Mouse (Mus musculus) naive thymus-derived CD4-positive, alpha-beta T cell, adult 2 months (primary cell): ENCODE measurements around the gene R3hdm2.
A peak's percentile ranks its signal among the peaks of the same experiment; 100 is the strongest.

ENCODE experiments used
- DNase-seq: peaks from one replicate; pipeline ENCODE4 v3.0.0-alpha.2; 2011; ENCODE audit warnings: low read depth

Gene R3hdm2

DNA sequence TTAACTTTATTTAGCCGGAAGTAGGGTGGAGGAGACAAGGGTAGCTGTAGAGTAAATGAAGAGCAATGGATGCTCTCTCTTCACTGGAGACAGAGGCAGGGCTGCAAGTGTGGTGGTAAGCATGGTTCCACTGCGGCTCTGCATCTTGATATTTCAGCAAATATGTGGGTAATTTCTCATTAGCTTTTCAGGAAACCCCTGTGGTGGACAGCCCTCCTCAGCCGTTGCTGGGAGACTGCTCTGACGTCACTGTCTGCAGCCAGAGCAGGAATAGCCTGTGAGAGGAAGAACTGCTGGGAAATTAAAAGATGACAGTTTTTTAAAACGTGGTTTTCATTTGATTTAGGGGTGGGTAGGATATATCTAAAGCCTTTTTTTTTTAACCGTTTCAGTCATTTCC, 41.9 kb downstream of the R3hdm2 start:
- no peak for DNase-seq

DNA sequence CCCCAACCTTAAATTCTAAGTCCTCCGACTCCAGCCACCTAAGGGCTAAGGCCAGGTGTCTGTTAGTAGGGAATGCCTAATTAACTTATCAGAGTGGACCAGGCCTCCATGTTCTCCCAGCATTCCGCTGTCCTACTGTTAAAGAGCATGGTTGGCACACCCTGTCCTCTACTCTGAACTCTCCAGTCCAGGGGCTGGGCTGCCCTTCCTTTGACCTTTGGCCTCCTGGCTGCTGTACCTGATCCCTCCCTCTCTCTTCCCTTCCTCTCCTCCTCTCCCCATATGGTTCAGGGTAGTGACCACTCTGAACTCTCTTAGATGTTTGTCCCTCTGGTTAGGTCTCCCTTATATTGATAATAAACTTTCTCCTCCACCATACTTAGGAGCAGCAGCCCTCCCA, 45.7 kb downstream of the R3hdm2 start:
- DNase-seq, result no peak

DNA sequence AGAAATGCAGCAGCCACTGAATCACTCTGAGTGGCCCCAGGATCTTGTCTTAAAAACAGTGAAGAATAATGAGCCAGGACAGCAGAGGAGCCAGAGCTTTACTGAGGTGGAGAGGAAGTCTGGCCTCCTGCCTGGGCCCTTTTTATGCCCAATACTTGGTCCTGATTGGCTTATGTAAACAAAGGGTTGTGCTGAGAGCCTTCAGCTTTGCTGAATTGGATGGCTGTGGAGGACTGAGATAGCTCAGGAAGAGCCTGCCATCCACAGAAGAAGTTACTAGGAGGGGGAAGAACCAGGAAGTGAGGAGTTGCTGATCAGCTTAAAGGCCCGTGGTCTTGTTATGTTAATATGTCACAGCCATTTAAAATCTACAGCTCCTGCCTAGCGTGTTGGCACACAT, 46.5 kb downstream of the R3hdm2 start:
- DNase-seq, result no peak

DNA sequence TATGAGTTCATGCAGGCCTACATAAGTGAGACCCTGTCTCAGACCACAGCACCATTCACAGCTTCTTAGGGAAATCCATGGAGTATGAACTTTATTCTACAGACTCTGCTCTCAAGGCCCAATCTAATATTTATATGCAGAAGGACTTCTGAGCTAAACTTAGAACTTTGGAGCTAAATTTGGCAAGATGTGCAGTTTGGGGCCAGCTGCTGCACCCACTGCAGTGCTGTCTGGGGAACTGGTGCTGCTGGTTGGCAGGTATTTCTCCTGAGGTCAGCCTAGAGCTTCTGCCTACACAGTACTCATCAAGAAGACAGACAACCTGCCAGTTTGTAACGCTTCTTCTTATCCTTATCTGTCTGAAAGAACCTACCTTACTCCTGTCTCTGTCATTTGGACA, 47.0 kb downstream of the R3hdm2 start:
- DNase-seq, result no peak

DNA sequence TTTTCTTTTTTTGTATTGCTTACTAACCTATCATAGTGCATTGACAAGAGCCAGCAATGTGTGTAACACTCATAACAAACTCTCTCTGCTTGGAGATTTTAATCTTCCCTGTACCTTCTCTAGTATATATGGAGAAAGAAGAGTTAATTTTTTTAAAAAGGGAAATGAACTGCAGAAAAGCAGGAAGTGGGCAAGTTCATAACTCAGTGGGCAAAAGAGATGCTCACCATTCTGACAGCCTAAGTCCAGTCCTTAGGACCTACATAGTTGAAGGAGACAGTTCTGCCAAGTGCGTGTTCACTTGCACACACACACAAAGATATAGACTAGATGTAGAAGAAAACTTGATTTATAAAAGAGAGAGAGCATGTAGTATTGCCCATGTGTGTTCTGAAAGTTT, 47.9 kb downstream of the R3hdm2 start:
- no peak for DNase-seq

DNA sequence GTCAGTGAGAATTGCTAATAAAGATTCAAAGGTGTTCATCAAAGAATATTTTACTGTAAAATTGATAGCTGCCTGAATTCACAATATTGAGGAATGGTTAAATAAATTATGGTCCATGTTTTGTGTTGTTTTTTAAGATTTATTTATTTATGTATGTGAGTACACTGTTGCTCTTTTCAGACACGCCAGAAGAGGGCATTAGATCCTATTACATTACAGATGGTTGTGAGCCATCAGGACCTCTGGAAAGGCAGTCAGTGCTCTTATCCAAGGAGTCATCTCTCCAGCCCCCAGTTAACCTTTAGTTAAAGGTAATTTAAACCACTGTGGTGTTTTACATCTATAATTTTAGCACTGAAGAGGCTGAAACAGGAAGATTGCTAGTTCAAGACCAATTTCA, 49.4 kb downstream of the R3hdm2 start:
- DNase-seq, result no peak

DNA sequence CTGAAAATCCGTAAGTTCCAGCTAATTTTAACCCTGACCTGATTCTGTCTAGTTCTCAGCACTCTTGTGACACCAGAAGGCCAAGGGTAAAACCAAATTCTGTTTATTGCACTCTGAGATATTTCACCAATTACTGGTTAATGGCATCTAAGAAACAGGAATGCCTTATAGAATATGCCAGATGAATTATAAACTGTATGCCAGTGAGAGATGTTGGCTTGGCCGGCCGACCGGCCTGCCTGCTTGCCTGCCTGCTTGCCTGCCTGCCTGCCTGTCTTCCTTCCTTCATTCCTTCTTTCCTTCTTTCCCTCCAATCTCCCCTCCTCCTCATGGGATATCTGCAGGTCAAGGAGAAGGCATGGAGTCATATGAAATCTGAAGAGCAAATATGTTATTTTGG, 52.3 kb downstream of the R3hdm2 start:
- DNase-seq, result no peak

DNA sequence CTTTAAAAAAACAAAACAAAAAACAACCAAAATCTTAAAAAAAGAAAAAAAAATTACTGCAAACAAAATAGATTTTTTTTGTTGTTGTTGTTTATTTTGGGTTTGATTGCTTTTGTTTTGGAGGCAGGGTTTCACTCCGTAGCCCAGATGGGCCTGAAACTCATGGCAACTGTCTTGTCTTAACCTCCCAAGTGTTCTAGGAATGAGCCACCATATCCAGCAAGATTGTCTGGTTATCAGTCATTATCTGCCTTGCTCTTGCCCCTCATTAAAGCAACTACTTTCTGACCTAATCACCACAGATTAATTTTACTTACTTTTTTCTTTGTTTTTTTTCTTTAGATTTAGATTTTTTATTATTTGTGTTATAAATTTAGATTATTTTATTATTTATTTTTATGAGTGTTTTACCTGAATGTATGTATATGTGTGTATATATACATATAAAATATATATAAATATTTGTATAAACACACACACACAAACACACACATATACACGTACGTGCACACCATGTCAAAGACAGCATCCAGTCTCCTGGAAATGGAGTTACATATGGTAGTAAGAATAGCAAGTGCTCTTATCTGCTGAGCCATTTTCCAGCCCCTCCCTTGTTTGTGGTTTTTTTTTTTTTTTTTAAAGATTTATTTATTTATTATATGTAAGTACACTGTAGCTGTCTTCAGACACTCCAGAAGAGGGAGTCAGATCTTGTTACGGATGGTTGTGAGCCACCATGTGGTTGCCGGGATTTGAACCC, 57.4 kb downstream of the R3hdm2 start:
- no peak for DNase-seq

DNA sequence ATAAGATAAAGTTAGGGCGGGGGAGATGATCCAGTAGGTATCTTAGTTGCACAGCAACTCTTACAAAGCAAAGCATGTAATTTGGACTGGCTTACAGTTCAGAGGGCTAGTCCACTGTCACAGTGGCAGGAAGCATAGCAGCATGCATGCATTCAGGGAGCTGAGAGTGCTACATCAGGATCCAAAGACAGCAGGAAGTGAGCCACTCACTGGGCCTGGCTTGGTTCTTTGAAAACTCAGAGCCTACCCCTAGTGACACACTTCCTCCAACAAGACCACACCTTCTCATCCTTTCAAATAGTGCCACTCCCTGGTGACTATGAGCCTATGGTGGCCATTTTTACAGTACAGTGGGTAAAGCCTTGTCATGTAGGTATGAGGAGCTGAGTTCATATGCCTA, 73.6 kb downstream of the R3hdm2 start:
- DNase-seq, result no peak

DNA sequence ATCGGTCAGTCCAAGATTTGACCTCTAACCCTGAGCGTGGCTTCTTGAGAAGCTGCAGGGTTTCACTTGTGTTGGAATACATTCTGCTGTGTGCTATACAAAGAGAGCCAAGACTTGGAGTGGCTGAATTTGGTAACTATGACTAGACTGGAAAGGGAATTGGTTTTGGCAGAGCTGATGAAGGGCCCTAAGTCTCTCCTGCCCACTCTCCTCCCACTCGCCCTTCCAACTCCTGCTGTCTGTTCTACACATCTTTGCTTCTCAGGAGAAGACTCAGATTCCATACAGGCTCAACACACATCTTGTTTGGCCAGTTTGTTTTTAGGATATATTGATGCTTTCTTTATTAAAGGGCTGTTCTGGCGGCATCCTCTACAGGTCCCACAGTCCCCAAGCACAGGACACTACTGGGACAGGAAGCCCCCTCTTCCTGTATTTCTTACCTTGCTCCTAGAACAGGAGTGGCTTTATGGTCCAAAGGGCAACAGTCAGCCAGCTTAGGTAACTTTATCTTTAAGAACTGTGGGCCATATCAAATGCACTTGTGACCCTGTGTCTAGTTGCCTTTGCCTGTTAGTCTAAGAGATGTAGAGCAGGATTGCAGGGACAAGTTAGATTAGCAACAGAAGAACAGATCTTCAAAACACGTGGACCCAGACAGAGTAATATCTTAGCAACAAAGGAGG, 82.4 kb downstream of the R3hdm2 start:
- DNase-seq, result no peak

DNA sequence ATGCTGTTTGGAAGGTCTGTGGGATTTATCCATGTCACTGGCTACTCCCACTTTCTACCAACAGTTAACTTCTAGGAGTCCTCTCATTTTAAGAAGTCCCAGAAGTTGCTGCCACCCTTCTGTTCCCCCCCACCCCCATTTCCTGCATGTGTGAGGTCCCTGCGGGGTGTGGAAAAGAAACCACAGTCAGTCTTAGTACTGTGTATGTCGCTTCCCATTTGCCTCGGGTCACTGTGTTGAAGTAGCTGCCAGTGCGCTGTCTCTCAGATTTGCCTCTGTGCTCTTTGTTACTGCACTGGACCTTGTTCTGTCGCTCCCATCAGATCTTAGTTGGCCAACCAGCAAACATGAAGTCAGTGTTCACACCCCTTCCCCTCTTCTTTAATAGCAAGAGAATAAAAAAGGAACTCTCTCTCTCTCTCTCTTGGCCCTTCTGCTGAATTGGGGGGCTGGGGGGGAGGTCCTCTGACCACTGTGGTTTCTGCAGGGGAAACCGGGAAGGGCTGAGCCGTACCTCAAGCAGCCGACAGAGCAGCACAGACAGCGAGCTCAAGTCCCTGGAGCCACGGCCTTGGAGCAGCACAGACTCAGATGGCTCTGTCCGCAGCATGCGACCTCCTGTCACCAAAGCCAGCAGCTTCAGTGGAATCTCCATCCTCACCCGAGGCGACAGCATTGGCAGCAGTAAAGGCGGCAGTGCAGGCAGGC, 91.3 kb downstream of the R3hdm2 start:
- peak; percentile 54 for DNase-seq

DNA sequence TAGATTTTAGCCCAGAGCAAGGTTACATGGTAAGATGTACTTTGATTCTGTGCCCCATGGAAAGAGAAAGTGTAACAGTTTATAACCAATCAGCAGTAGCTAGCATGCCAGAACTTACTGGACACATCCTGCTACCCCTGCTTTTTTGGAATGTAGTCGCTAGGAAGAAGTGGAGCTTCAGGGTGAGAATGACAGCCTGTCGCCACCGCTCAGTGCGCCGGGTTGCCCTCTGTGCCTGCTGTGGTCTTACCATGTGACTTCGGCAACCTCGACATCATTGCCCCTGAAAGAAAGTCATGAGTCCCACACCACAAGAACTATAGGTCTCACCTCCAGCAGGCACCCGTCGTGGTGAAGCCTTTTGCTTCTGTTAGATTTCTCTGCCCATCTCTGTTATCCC, 92.6 kb downstream of the R3hdm2 start:
- DNase-seq, result no peak

DNA sequence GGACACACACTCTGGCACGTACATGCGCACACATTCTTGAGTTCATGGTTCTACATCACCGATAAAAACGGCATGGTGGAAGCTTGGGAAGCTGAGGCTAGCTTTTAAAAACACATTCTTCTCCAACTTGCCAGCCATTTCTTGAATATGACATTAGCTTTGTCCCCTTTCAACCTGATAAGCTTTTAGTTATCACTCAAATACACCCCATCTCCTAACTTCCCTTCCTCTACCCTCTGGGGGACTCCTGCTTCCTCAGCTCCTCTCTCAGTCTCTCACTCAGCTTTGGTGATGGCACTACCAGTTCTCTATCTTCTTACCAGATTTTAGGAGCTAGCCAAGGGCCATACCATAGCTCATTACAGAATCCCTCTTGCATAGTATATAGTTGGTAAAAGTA, 95.0 kb downstream of the R3hdm2 start:
- DNase-seq, result no peak

DNA sequence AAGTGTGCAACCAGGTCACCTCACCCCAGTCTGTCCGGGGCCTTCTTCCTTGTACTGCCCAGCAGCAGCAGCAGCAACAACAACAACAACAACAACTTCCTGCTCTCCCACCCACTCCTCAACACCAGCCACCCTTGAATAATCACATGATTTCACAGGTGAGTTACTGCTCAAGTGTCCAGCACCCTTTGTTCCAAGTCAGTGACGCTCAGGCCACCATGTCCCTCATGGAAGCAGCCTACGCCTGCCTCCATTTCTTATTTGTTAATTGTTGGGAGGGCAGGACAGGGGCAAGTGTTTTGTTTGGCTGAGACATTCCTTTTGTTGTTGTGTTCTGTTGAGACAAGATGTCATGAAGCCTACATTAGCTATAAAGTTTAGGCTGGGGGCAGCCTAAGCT, 96.4 kb downstream of the R3hdm2 start:
- no peak for DNase-seq

DNA sequence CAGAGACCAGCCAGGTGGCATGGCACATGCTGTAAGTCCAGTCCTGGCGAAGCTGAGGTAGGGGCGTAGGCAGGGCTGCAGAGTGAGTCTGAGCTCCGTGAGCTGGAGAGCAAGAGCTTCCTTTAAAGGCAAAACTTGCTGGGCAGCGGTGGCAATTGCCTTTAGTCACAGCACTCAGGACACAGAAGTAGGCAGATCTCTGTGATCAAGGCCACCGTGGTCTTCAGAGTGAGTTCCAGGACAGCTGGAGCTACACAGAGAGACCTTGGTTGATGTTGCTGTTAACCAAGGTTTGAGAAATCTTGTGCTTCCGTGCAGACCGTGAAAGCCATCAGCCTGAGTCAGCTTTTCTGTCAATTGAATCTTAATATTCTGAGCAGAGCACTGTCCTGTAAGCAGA, 97.2 kb downstream of the R3hdm2 start:
- no peak for DNase-seq

DNA sequence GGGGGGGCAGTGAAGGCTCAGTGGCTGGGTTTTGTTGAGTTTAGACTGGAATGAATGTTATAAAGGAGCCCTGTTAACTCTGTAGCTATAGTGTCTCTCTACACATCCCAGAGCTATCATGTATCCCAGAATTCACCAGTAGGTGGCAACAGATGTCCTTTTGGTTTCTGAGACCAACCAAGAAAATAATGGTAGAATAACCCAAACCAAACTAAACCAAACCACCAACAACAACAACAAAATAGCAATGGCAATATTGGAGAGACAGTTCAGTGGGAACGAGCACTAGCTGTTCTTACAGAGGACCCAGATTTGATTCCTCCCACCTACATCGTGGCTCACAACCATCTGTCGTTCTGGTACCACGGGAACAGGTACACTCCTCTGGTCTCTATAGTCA, 99.0 kb downstream of the R3hdm2 start:
- peak; percentile 36 for DNase-seq

DNA sequence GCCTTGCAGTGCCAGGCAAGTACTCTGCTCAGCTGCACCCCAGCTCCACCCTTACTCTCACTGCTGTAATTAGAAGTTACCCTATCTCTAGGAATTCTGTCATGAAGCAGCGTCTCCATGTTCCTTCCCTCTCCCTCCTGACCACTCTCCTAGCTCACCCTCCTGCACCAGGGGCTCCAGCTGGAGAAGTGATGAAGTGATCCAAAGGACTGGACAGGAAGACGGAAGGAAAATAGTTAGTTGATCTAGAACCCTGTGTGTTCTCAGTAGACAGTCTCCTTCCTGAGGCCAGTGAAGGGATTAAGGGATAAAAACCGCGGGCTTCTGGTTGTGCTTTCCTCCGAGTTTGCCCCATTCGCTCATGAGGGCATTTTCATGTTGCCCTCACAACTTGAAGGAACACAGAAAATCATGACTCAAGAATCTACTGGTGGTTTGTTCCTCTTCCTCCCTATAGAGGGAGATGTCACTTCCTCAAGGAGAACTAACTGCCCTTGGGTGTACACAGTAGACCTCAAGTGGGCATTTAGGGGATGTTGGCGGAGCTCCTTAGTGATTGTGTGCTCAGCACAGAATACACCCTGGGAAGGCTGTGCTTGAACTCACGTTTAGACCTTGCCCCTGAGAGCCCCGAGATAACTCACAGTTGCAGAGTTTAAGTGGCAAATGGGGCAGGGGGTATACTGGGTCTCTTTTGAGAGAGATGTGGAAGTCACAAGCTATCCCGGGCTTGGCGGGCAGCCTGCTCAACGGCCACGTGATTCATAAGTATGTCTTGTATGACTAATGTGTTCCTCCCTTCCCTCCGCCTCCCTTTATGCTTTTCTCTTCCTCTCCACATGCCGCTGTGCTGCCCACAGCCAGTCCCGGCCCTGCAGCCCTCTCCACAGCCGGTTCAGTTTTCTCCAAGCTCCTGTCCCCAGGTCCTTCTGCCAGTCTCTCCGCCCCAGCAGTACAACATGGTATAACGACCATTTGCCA, 101.0 kb downstream of the R3hdm2 start:
- no peak for DNase-seq

DNA sequence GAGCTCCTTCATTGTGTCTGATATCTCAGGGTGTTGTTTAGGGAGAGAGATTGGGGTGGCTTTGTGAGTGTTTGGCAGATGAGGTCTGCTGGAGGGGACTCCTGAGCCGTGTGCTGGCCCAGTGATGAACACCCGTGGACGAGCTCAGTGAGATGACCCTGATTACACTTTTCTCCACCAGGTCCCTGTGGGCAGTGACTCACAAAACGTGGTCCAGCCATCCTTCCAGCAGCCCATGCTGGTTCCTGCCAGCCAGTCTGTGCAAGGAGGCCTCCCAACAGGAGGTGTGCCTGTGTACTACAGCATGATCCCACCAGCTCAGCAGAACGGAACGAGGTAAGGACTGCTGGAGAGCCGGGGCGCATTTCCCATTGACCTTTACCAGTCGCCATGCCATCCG, 105.1 kb downstream of the R3hdm2 start:
- DNase-seq, result no peak

DNA sequence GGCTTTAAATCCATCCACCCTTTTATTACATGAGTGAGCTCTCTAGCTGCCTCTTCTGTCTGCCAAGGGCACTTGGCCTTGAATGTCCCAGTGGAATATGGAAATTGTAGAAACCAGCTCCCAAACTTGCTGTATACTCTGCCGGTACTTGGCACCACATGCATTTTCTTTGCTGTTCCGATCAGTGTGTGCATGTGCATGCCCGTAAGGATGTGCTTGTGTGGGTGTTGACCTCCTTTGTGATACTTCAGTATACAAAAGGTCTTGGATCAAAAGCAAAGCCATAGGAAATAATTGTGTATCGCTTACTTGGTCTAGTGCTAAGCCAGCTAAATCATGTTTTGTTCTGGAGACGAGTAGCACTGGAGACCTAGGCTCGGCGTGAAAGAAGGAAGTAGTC, 108.7 kb downstream of the R3hdm2 start:
- DNase-seq, result no peak

DNA sequence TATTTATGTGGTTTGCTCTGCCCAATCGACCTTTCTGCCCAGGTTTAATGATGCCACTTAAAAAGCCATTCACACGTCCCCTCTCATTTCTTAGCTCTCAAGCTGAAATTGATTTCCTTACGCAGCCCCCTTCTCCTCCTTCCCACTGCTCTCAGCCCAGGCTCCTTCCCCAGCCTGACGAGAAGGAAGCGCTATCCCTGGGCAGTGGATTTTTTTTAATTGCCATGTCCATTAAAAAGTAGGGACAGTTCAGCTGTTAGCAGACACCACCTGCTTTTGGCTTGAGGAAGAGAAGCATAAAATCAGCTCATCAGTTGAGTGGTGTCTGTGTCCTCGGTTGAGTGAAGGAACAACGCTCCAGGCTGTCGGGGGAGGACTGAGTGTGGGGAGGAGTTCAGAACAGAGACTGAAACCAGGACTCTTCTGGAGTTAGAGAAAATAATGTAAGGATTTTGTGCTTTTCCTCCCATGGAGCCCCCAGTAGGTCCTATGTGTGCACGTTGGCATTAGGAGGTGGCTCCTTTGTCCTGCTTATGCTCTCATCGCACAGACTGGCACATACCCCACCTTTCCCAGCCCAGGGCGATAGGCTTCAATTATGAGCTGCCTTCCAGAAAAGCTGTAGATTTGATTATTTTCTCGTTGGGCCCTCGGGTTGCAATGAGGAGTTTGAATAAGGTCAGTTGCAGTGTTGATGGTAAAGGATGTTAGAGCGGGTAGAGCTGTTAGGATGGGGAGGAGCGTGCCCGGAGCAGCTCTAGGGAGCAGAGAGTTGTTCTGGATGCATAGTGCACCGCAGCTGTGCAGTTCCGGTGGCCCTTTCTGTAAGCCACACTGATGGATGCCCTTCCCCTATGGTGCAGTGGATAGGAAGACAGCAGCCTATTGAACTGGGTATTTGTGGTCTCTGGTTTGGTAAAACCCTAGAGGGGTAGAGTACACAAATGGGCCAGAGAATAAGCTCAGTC, 110.3 kb downstream of the R3hdm2 start:
- DNase-seq, result no peak

DNA sequence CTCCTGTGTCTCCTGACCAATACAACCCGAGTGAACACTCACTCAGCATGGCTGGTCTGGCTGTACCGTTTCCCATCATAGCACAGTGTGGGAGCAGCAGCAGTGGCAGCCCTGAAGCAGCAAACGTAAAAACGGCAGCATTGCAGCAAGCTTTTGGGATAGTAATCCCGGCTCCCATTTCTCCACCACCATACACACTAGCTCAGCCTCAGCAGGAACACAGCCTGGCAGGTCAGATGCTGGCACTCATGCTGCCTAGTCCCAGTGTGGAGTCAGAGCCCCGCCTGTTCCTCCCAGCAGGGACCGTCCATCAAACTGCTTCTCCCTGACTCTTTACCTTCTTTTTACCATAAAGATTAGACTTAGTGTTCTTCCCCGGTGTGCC, 111.0 kb downstream of the R3hdm2 start:
- no peak for DNase-seq
